Mouse (Mus musculus) midbrain, postnatal 0 days (tissue): ENCODE data around the gene Slc35b2. TPM values are rescaled to one million over a fixed set of nuclear protein-coding genes. Genes with fewer than 3 reads are reported as not detected.

Source experiments
- ATAC-seq: fragments of 200-750 bp; cut with Nextera tagmentation; 2 replicates; pipeline ENCODE4 v1.8.0; 2017; ENCODE audit warnings: moderate number of reproducible peaks, mild to moderate bottlenecking, moderate TSS enrichment, moderate library complexity; ENCODE audit not compliant: low FRiP score
- DNase-seq: peaks from one replicate; pipeline ENCODE4 v3.0.0-alpha.2; 2015; ENCODE audit warnings: low spot score
- H3K27ac ChIP-seq: fragments of 300-500 bp; sonication (generic); 2 replicates; pipeline ENCODE4 v1.5.1; 2014; ENCODE audit warnings: low read depth, mild to moderate bottlenecking, low read length, mixed read lengths
- H3K27me3 ChIP-seq: fragments of 300-500 bp; sonication (generic); 2 replicates; pipeline ENCODE4 v1.6.1; 2014; ENCODE audit warnings: low read length, control low read depth, mixed read lengths; ENCODE audit not compliant: insufficient read depth
- H3K36me3 ChIP-seq: fragments of 300-500 bp; sonication (generic); 2 replicates; pipeline ENCODE4 v1.6.1; 2014; ENCODE audit warnings: low read length, control low read depth, mixed read lengths; ENCODE audit not compliant: insufficient read depth
- H3K4me1 ChIP-seq: fragments of 300-500 bp; sonication (generic); 2 replicates; pipeline ENCODE4 v1.6.1; 2014; ENCODE audit warnings: mild to moderate bottlenecking, control low read depth, antibody characterized with exemption, low read length, mixed read lengths; ENCODE audit not compliant: insufficient read depth
- H3K4me2 ChIP-seq: fragments of 300-500 bp; sonication (generic); 2 replicates; pipeline ENCODE4 v1.6.1; 2014; ENCODE audit warnings: low read depth, mild to moderate bottlenecking, low read length, mixed read lengths; ENCODE audit not compliant: poor library complexity, severe bottlenecking
- H3K4me3 ChIP-seq: fragments of 300-500 bp; sonication (generic); 2 replicates; pipeline ENCODE4 v1.5.1; 2014; ENCODE audit warnings: low read depth, mild to moderate bottlenecking, low read length, moderate library complexity
- H3K9ac ChIP-seq: fragments of 300-500 bp; sonication (generic); replicated peaks from 2 replicates; pipeline ENCODE4 v1.6.1; 2014; ENCODE audit warnings: mild to moderate bottlenecking, low read length, moderate library complexity, mixed read lengths; ENCODE audit not compliant: poor library complexity, severe bottlenecking
- H3K9me3 ChIP-seq: fragments of 300-500 bp; sonication (generic); 2 replicates; pipeline ENCODE4 v1.6.1; 2016; ENCODE audit warnings: low read length, control low read depth
- CTCF ChIP-seq: IDR thresholded peaks from 2 replicates; pipeline ENCODE4 v1.5.1; 2016; ENCODE audit warnings: antibody characterized with exemption, mild to moderate bottlenecking
- WGBS: fragments of 180-500 bp; shearing (Covaris S2); extraction: QIAGEN DNeasy Blood & Tissue Kit; methylation state at CpG from one replicate; pipeline ENCODE4 v1.1.7; 2014; 5-methylcytosine and 5-hydroxymethylcytosine counted together
- polyA plus RNA-seq: library from polyadenylated mRNA; unstranded; fragments of >200 nt; fragmentation: Nextera tagmentation; extraction: Ambion mirVana; gene quantifications from 2 replicates; pipeline ENCODE4 v1.2.1, GENCODE M21; 2015
- total RNA-seq: library from RNA; depleted of rRNA; stranded (reverse); fragments of >200 nt; gene quantifications from 2 replicates; pipeline ENCODE4 v1.2.3, GENCODE M21; 2014

Slc35b2 gene
- total and polyA plus RNA-seq, 2 experiments from 2014 or later = 71.8 to 113 TPM

- TF ChIP-seq CTCF = no peak
- WGBS = 79% methylated on average over 2 of the region's 2 CpGs
- ATAC-seq (no peak), DNase-seq (no peak)
- H3K27me3 ChIP-seq = peaks cover 15% of the 10 kb centered on the region
- no peak overlapping the region for H3K4me2 ChIP-seq
- peaks cover 13% of the 10 kb centered on the region for H3K36me3 ChIP-seq
- H3K9ac ChIP-seq = no peak overlapping the region
- no peaks in the 10 kb centered on the region for H3K9me3 ChIP-seq
- 0 out of 2 replicates have a peak, but pooled peaks cover under 1% of the 10 kb centered on the region for H3K4me1 ChIP-seq
- H3K27ac ChIP-seq = no peak overlapping the region
- no peak overlapping the region for H3K4me3 ChIP-seq
These were observed 21.0 kb upstream of the Slc35b2 start for GRCm38 (mm10) chr17:45542705-45543104.

GRCm38 (mm10) chr17:45543115-45543514 lies 20.6 kb upstream of the Slc35b2 start:
- no peak for ATAC-seq
- TF ChIP-seq CTCF = no peak
- H3K27me3 ChIP-seq = peaks cover 15% of the 10 kb centered on the region
- peaks cover 13% of the 10 kb centered on the region for H3K36me3 ChIP-seq
- no peak overlapping the region for H3K9ac ChIP-seq
- 0 out of 2 replicates have a peak, but pooled peaks cover 4% of the 10 kb centered on the region for H3K4me1 ChIP-seq
- DNase-seq = no peak
- H3K27ac ChIP-seq = no peak overlapping the region
- H3K9me3 ChIP-seq = no peaks in the 10 kb centered on the region
- H3K4me2 ChIP-seq = no peak overlapping the region
- WGBS = 53% methylated on average over 1 of the region's 1 CpGs
- no peak overlapping the region for H3K4me3 ChIP-seq

- no peak for TF ChIP-seq CTCF
- Histone ChIP-seq H3K9ac (no peak overlapping the region), H3K9me3 (no peaks in the 10 kb centered on the region), H3K4me2 (no peak overlapping the region), H3K4me1 (0 out of 2 replicates have a peak, but pooled peaks cover 7% of the 10 kb centered on the region), H3K36me3 (peaks cover 13% of the 10 kb centered on the region), H3K27ac (no peak overlapping the region), H3K4me3 (no peak overlapping the region), H3K27me3 (peaks cover 15% of the 10 kb centered on the region)
- ATAC-seq = no peak
- DNase-seq = no peak
- 21% methylated on average over 24 of the region's 24 CpGs for WGBS
These were observed 19.4 kb upstream of the Slc35b2 start for GRCm38 (mm10) chr17:45544001-45544872.

GRCm38 (mm10) chr17:45544873-45545277 lies 18.8 kb upstream of the Slc35b2 start:
- no peak for ATAC-seq
- TF ChIP-seq CTCF = no peak
- Histone ChIP-seq H3K4me2 (no peak overlapping the region), H3K27ac (no peak overlapping the region), H3K36me3 (peaks cover 13% of the 10 kb centered on the region), H3K9me3 (no peaks in the 10 kb centered on the region), H3K9ac (no peak overlapping the region), H3K4me1 (0 out of 2 replicates have a peak, but pooled peaks cover 7% of the 10 kb centered on the region), H3K27me3 (peaks cover 15% of the 10 kb centered on the region), H3K4me3 (no peak overlapping the region)
- WGBS = 15% methylated on average over 45 of the region's 46 CpGs
- no peak for DNase-seq

DNA sequence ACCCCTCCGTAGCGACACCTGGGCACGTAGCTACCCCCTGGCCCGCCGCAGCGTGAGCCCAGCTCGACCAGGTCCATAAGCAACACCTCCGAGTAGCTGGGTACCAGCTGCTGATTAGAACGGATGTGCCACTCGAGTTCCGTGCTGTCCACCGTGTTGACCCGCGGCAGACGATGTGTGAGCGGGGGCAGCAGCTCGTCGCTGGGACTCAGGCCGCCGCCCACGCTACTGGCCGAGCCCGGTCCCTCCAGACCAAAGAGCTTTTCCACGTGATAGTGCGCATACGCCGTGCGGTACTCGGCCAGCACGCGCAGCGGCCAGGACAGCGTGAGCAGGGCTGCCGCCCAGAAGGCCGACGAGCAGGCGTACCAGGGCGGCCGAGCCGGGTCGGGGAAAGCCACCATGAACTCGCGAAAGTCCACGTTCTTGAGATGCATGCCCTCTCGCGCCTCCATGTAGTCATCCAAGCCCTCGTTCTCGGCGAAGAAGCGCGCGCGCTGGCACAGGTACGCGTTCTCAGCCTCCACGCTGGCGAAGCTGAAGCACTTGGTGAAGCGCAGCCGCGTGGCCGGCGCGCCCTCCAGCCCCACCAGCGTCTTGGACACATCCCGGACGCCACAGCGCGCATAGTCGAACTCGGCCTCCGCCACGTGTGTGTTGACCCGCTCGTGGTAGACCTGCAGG lies 18.3 kb upstream of the Slc35b2 start:
- DNase-seq = no peak
- H3K4me1 ChIP-seq = 0 out of 2 replicates have a peak, but pooled peaks cover 7% of the 10 kb centered on the region

GRCm38 (mm10) chr17:45546941-45547340 lies 16.7 kb upstream of the Slc35b2 start:
- no peaks in the 10 kb centered on the region for H3K9me3 ChIP-seq
- peaks cover 13% of the 10 kb centered on the region for H3K36me3 ChIP-seq
- no peak overlapping the region for H3K27ac ChIP-seq
- H3K4me3 ChIP-seq = no peak overlapping the region
- H3K4me1 ChIP-seq = 0 out of 2 replicates have a peak, but pooled peaks cover 9% of the 10 kb centered on the region
- H3K4me2 ChIP-seq = no peak overlapping the region
- peaks cover 15% of the 10 kb centered on the region for H3K27me3 ChIP-seq
- 72% methylated on average over 16 of the region's 16 CpGs for WGBS
- DNase-seq (no peak), ATAC-seq (no peak)
- no peak for TF ChIP-seq CTCF
- no peak overlapping the region for H3K9ac ChIP-seq

More for the DNA sequence above, 18.3 kb upstream of the Slc35b2 start:
- ATAC-seq = no peak
- no peak overlapping the region for H3K4me3 ChIP-seq
- H3K27ac ChIP-seq = no peak overlapping the region
- peaks cover 15% of the 10 kb centered on the region for H3K27me3 ChIP-seq
- peaks cover 13% of the 10 kb centered on the region for H3K36me3 ChIP-seq
- no peak overlapping the region for H3K9ac ChIP-seq
- WGBS = 20% methylated on average over 68 of the region's 74 CpGs
- no peak for TF ChIP-seq CTCF
- H3K4me2 ChIP-seq = peak overlapping the region; percentile 0; the same call in 1 of the 2 replicates
- no peaks in the 10 kb centered on the region for H3K9me3 ChIP-seq
